Mouse (Mus musculus): ENCODE results near the gene Tmem97.
"Not testable (repeated sequence)": the region's sequence is repeated elsewhere in the genome, so short reads cannot be mapped to it uniquely, and the experiment has no call there.

Tmem97 gene

GRCm38 (mm10) chr11:78550168-78551058 is at the start of gene Tmem97:
Tmem97 (minus strand) TSS chr11:78550777.
- peak; percentile 96 for DNase-seq (ENCODE audit: low spot score)

GRCm38 (mm10) chr11:78600051-78600450 is 49.5 kb upstream of the Tmem97 start:
- no peak for DNase-seq (ENCODE audit: low spot score)

- DNase-seq (ENCODE audit: low spot score) = no peak
These were observed 48.3 kb upstream of the Tmem97 start for GRCm38 (mm10) chr11:78598763-78599415.

GRCm38 (mm10) chr11:78596750-78597149 is 46.2 kb upstream of the Tmem97 start:
- DNase-seq (ENCODE audit: low spot score) = peak; percentile 20

- DNase-seq (ENCODE audit: low spot score) = no peak
These were observed 45.2 kb upstream of the Tmem97 start for GRCm38 (mm10) chr11:78595773-78596172.

GRCm38 (mm10) chr11:78594271-78594964 is 43.8 kb upstream of the Tmem97 start:
- DNase-seq (ENCODE audit: low spot score) = no peak

- DNase-seq (ENCODE audit: low spot score) = not testable (repeated sequence)
These were observed 37.1 kb upstream of the Tmem97 start for GRCm38 (mm10) chr11:78587677-78588076.

GRCm38 (mm10) chr11:78586099-78586498 is 35.5 kb upstream of the Tmem97 start:
- no peak for DNase-seq (ENCODE audit: low spot score)

- DNase-seq (ENCODE audit: low spot score) = no peak
These were observed 32.3 kb upstream of the Tmem97 start for GRCm38 (mm10) chr11:78582848-78583247.

- no peak for DNase-seq (ENCODE audit: low spot score)
These were observed 24.4 kb upstream of the Tmem97 start for GRCm38 (mm10) chr11:78574975-78575374.

GRCm38 (mm10) chr11:78574536-78574935 is 24.0 kb upstream of the Tmem97 start:
- DNase-seq (ENCODE audit: low spot score) = no peak

GRCm38 (mm10) chr11:78574031-78574430 is 23.5 kb upstream of the Tmem97 start:
- DNase-seq (ENCODE audit: low spot score) = not testable (repeated sequence)

GRCm38 (mm10) chr11:78571854-78572253 is 21.3 kb upstream of the Tmem97 start:
- no peak for DNase-seq (ENCODE audit: low spot score)

- DNase-seq (ENCODE audit: low spot score) = no peak
These were observed 20.9 kb upstream of the Tmem97 start for GRCm38 (mm10) chr11:78571441-78571840.

GRCm38 (mm10) chr11:78569806-78570205 is 19.2 kb upstream of the Tmem97 start:
- DNase-seq (ENCODE audit: low spot score) = no peak

- no peak for DNase-seq (ENCODE audit: low spot score)
These were observed 18.2 kb upstream of the Tmem97 start for GRCm38 (mm10) chr11:78568827-78569226.

GRCm38 (mm10) chr11:78567614-78568013 is 17.0 kb upstream of the Tmem97 start:
- no peak for DNase-seq (ENCODE audit: low spot score)

- no peak for DNase-seq (ENCODE audit: low spot score)
These were observed 16.2 kb upstream of the Tmem97 start for GRCm38 (mm10) chr11:78566775-78567174.

GRCm38 (mm10) chr11:78560447-78560846 is 9.9 kb upstream of the Tmem97 start:
- DNase-seq (ENCODE audit: low spot score) = peak; percentile 90

GRCm38 (mm10) chr11:78557241-78557640 is 6.7 kb upstream of the Tmem97 start:
- DNase-seq (ENCODE audit: low spot score) = peak; percentile 20

GRCm38 (mm10) chr11:78556070-78556469 is 5.5 kb upstream of the Tmem97 start:
- no peak for DNase-seq (ENCODE audit: low spot score)

- DNase-seq (ENCODE audit: low spot score) = no peak
These were observed 5.0 kb upstream of the Tmem97 start for GRCm38 (mm10) chr11:78555623-78556022.

- no peak for DNase-seq (ENCODE audit: low spot score)
These were observed 452 bp upstream of the Tmem97 start for GRCm38 (mm10) chr11:78551059-78551398.

All from retina, embryonic 14.5 days (tissue).